Mouse (Mus musculus): ENCODE measurements around the gene Efcab2. TPM values are rescaled to one million over a fixed set of nuclear protein-coding genes. Genes with fewer than 3 reads are reported as not detected.

The Efcab2 gene
- polyA plus RNA-seq, 1 experiment = 15.2 TPM

DNA sequence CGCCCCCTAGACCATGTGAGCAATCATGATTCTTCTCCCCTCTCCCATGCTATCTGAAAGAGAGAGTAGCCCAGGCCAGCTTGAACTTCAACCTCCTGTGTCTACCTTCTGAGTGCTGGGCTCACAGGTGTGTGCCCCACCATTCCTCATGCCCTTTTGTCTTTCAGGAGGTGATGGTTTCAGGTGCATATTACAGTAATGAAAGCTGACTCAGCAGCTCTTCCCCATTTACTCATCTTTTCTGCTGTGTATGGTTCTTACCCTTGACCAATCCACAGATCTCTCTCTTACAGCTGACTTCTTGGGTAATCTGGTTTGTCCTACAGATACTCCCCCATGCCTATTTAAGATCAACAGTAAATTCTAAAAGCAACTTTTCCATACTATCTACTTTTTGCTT, 26.7 kb upstream of the Efcab2 start:
- no peaks in the 10 kb centered on the region for H3K4me1 ChIP-seq (ENCODE audit: control insufficient read depth, insufficient read depth, low read length)
- H3K36me3 ChIP-seq (ENCODE audit: control insufficient read depth, insufficient read depth, low read length) = no peaks in the 10 kb centered on the region
- H3K27me3 ChIP-seq (ENCODE audit: control insufficient read depth, insufficient read depth, low read length) = no peaks in the 10 kb centered on the region
- H3K27ac ChIP-seq (ENCODE audit: control insufficient read depth, insufficient read depth, low read depth, low read length) = no peak overlapping the region
- no peak overlapping the region for H3K4me3 ChIP-seq (ENCODE audit: control insufficient read depth, low read depth, low read length)
- TF ChIP-seq POLR2A (IDR thresholded peaks at IDR 0.05; ENCODE audit: control insufficient read depth, low read depth, low read length) = no peak
- no peak for TF ChIP-seq CTCF (IDR thresholded peaks at IDR 0.05; ENCODE audit: control insufficient read depth, insufficient read depth, insufficient replicate concordance, low read depth, low read length)

- Histone ChIP-seq H3K4me1 (ENCODE audit: control insufficient read depth, insufficient read depth, low read length) (no peaks in the 10 kb centered on the region), H3K27me3 (ENCODE audit: control insufficient read depth, insufficient read depth, low read length) (no peaks in the 10 kb centered on the region), H3K36me3 (ENCODE audit: control insufficient read depth, insufficient read depth, low read length) (no peaks in the 10 kb centered on the region), H3K4me3 (ENCODE audit: control insufficient read depth, low read depth, low read length) (no peak overlapping the region), H3K27ac (ENCODE audit: control insufficient read depth, insufficient read depth, low read depth, low read length) (no peak overlapping the region)
- TF ChIP-seq CTCF (IDR thresholded peaks at IDR 0.05; ENCODE audit: control insufficient read depth, insufficient read depth, insufficient replicate concordance, low read depth, low read length) (no peak), POLR2A (IDR thresholded peaks at IDR 0.05; ENCODE audit: control insufficient read depth, low read depth, low read length) (no peak)
Measured at GRCm38 (mm10) chr1:178382165-178382564, 23.7 kb upstream of the Efcab2 start.

- Histone ChIP-seq H3K27me3 (ENCODE audit: control insufficient read depth, insufficient read depth, low read length) (no peaks in the 10 kb centered on the region), H3K4me3 (ENCODE audit: control insufficient read depth, low read depth, low read length) (no peak overlapping the region), H3K27ac (ENCODE audit: control insufficient read depth, insufficient read depth, low read depth, low read length) (no peak overlapping the region), H3K4me1 (ENCODE audit: control insufficient read depth, insufficient read depth, low read length) (no peaks in the 10 kb centered on the region), H3K36me3 (ENCODE audit: control insufficient read depth, insufficient read depth, low read length) (no peaks in the 10 kb centered on the region)
- no peak for TF ChIP-seq POLR2A (IDR thresholded peaks at IDR 0.05; ENCODE audit: control insufficient read depth, low read depth, low read length)
- no peak for TF ChIP-seq CTCF (IDR thresholded peaks at IDR 0.05; ENCODE audit: control insufficient read depth, insufficient read depth, insufficient replicate concordance, low read depth, low read length)
Measured at GRCm38 (mm10) chr1:178388802-178389201, 17.1 kb upstream of the Efcab2 start.

DNA sequence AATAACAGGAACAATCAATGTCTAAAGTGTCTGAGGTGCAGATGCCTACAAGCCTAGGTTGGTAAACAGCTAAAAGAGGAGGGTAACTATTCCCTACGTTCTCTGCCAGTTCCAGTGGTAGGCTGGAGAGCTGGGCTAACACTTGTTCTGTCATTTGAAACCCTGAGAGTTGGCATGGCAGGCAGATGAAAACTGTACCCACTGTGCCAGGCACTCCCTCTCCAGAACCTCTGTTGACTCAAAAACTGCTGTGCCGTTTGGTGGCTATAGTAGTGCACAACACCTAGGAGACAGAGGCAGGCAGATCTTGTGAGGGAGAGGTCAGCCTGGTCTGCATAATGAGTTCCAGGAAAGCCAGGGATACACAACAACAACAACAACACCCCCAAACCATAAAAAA, 16.5 kb upstream of the Efcab2 start:
- Histone ChIP-seq H3K36me3 (ENCODE audit: control insufficient read depth, insufficient read depth, low read length) (no peaks in the 10 kb centered on the region), H3K4me3 (ENCODE audit: control insufficient read depth, low read depth, low read length) (no peak overlapping the region), H3K27me3 (ENCODE audit: control insufficient read depth, insufficient read depth, low read length) (no peaks in the 10 kb centered on the region), H3K4me1 (ENCODE audit: control insufficient read depth, insufficient read depth, low read length) (no peaks in the 10 kb centered on the region), H3K27ac (ENCODE audit: control insufficient read depth, insufficient read depth, low read depth, low read length) (no peak overlapping the region)
- TF ChIP-seq POLR2A (IDR thresholded peaks at IDR 0.05; ENCODE audit: control insufficient read depth, low read depth, low read length) = no peak
- TF ChIP-seq CTCF (IDR thresholded peaks at IDR 0.05; ENCODE audit: control insufficient read depth, insufficient read depth, insufficient replicate concordance, low read depth, low read length) = no peak

GRCm38 (mm10) chr1:178392970-178393369, 12.9 kb upstream of the Efcab2 start:
- Histone ChIP-seq H3K27me3 (ENCODE audit: control insufficient read depth, insufficient read depth, low read length) (no peaks in the 10 kb centered on the region), H3K36me3 (ENCODE audit: control insufficient read depth, insufficient read depth, low read length) (no peaks in the 10 kb centered on the region), H3K4me1 (ENCODE audit: control insufficient read depth, insufficient read depth, low read length) (no peaks in the 10 kb centered on the region), H3K4me3 (ENCODE audit: control insufficient read depth, low read depth, low read length) (no peak overlapping the region), H3K27ac (ENCODE audit: control insufficient read depth, insufficient read depth, low read depth, low read length) (no peak overlapping the region)
- TF ChIP-seq POLR2A (IDR thresholded peaks at IDR 0.05; ENCODE audit: control insufficient read depth, low read depth, low read length) = no peak
- TF ChIP-seq CTCF (IDR thresholded peaks at IDR 0.05; ENCODE audit: control insufficient read depth, insufficient read depth, insufficient replicate concordance, low read depth, low read length) = no peak

DNA sequence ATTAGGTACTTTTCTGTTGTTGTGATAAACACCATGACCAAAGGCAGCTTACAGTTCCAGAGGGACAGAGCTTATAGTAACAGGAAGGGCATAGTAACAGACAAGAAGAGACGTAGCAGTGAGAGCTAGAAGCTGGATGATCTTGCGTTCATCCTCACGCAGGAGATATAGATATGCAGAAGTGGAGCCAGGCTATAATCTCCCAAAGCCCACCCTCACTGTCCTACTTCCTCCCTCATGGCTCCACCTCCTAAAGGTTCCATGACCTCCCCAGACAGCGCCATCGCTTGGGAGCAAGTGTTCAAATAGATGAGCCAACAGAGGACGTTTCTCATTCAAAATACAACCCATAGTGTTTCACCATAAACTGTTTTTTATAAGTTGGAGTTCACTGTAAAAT, 10.8 kb upstream of the Efcab2 start:
- TF ChIP-seq POLR2A (IDR thresholded peaks at IDR 0.05; ENCODE audit: control insufficient read depth, low read depth, low read length) (no peak), CTCF (IDR thresholded peaks at IDR 0.05; ENCODE audit: control insufficient read depth, insufficient read depth, insufficient replicate concordance, low read depth, low read length) (no peak)
- Histone ChIP-seq H3K4me3 (ENCODE audit: control insufficient read depth, low read depth, low read length) (no peak overlapping the region), H3K36me3 (ENCODE audit: control insufficient read depth, insufficient read depth, low read length) (no peaks in the 10 kb centered on the region), H3K4me1 (ENCODE audit: control insufficient read depth, insufficient read depth, low read length) (no peaks in the 10 kb centered on the region), H3K27me3 (ENCODE audit: control insufficient read depth, insufficient read depth, low read length) (no peaks in the 10 kb centered on the region), H3K27ac (ENCODE audit: control insufficient read depth, insufficient read depth, low read depth, low read length) (no peak overlapping the region)

DNA sequence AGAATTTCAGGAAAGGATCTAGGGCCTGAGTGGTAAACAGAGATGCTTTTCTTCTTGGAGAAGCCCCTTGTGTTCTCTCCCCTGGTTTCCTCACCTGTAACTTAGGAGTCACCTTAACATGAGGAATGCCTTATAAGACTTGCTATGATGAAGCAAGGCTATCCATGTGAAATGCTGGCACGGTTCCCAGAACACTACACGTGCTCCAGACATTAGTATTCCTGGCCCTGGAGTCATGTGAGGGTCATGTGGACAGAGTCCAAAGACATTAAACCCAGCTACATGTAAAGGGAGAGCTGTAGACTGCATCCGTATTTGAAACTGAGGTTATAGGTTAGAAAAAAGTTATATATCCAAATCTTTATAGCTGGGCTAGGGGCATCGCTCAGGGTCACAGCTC, 9.5 kb upstream of the Efcab2 start:
- H3K27me3 ChIP-seq (ENCODE audit: control insufficient read depth, insufficient read depth, low read length) = no peaks in the 10 kb centered on the region
- no peak overlapping the region for H3K4me3 ChIP-seq (ENCODE audit: control insufficient read depth, low read depth, low read length)
- H3K27ac ChIP-seq (ENCODE audit: control insufficient read depth, insufficient read depth, low read depth, low read length) = no peak overlapping the region
- no peaks in the 10 kb centered on the region for H3K4me1 ChIP-seq (ENCODE audit: control insufficient read depth, insufficient read depth, low read length)
- H3K36me3 ChIP-seq (ENCODE audit: control insufficient read depth, insufficient read depth, low read length) = no peaks in the 10 kb centered on the region
- no peak for TF ChIP-seq CTCF (IDR thresholded peaks at IDR 0.05; ENCODE audit: control insufficient read depth, insufficient read depth, insufficient replicate concordance, low read depth, low read length)
- TF ChIP-seq POLR2A (IDR thresholded peaks at IDR 0.05; ENCODE audit: control insufficient read depth, low read depth, low read length) = no peak

GRCm38 (mm10) chr1:178399879-178400278, 6.0 kb upstream of the Efcab2 start:
- no peaks in the 10 kb centered on the region for H3K27me3 ChIP-seq (ENCODE audit: control insufficient read depth, insufficient read depth, low read length)
- H3K4me1 ChIP-seq (ENCODE audit: control insufficient read depth, insufficient read depth, low read length) = no peaks in the 10 kb centered on the region
- no peak for TF ChIP-seq CTCF (IDR thresholded peaks at IDR 0.05; ENCODE audit: control insufficient read depth, insufficient read depth, insufficient replicate concordance, low read depth, low read length)
- no peak for TF ChIP-seq POLR2A (IDR thresholded peaks at IDR 0.05; ENCODE audit: control insufficient read depth, low read depth, low read length)
- no peak overlapping the region for H3K4me3 ChIP-seq (ENCODE audit: control insufficient read depth, low read depth, low read length)
- H3K27ac ChIP-seq (ENCODE audit: control insufficient read depth, insufficient read depth, low read depth, low read length) = no peak overlapping the region
- H3K36me3 ChIP-seq (ENCODE audit: control insufficient read depth, insufficient read depth, low read length) = no peaks in the 10 kb centered on the region
